In genomic region chr4:32170460-32171192, GRCm38 (mm10) we compare ENCODE assay signal across 11 mouse cellular contexts.
A peak's percentile ranks its signal among the peaks of the same experiment; 100 is the strongest.
DNase-seq lines count a peak whose midpoint lies in the region; ATAC-seq and TF ChIP-seq lines count a peak whose summit lies in the region.
"Had no signal": no experiment of that assay in that cellular context is flagged by ENCODE, and none has a peak within 500 bp of the region (broad histone marks: within the 10 kb centered on the region; RNA-seq: fewer than 3 reads in every experiment).

No protein-coding gene starts in this region.

- no peak for TF ChIP-seq RAD21 in MEL (IDR thresholded peaks at IDR 0.05; ENCODE audit: low read depth, low read length)

- 31% methylated on average over 15 of the region's 15 CpGs for WGBS in heart, embryonic 15.5 days
- 46% methylated on average over 15 of the region's 15 CpGs for WGBS in limb, embryonic 11.5 days
- WGBS in olfactory bulb, adult 2 months, result 65% methylated on average over 15 of the region's 15 CpGs

- no peak for ATAC-seq in heart, embryonic 15.5 days (replicated peaks; ENCODE audit: insufficient number of reproducible peaks, insufficient read depth, low FRiP score, low read depth)
- peak; percentile 56 for ATAC-seq in limb, embryonic 11.5 days (ENCODE audit: insufficient number of reproducible peaks, low FRiP score, low TSS enrichment, low read depth)

- peak; percentile 88 to 96 for TF ChIP-seq EP300 in MEL (IDR thresholded peaks at IDR 0.05; ENCODE audit: low read depth in 1 of 2, low read length in 2 of 2)

- TF ChIP-seq CTCF in MEL (IDR thresholded peaks at IDR 0.05 in 2 of 3, conservative IDR thresholded peaks at IDR 0.05 in 1 of 3; ENCODE audit: control insufficient read depth in 1 of 3, insufficient read depth in 1 of 3, low read depth in 2 of 3, low read length in 3 of 3, poor library complexity in 1 of 3, severe bottlenecking in 1 of 3), result no peak
- TF ChIP-seq CTCF in olfactory bulb, adult 2 months (IDR thresholded peaks at IDR 0.05; ENCODE audit: insufficient read depth, low read depth, low read length), result no peak

- TF ChIP-seq POLR2A in MEL (IDR thresholded peaks at IDR 0.05; ENCODE audit: control insufficient read depth in 1 of 2, insufficient read depth in 1 of 2, low read depth in 1 of 2, low read length in 2 of 2, poor library complexity in 1 of 2), result peak in 1 of 2 experiments; percentile 83; a peak in 2 of 4 replicates
- no peak for TF ChIP-seq POLR2A in olfactory bulb, adult 2 months (IDR thresholded peaks at IDR 0.05; ENCODE audit: insufficient read depth, low read depth, low read length)

- H3K79me2 ChIP-seq in MEL (ENCODE audit: control insufficient read depth, insufficient read depth, low read length, poor library complexity), result peaks cover 2% of the 10 kb centered on the region

- no peaks in the 10 kb centered on the region for H3K9me3 ChIP-seq in heart, embryonic 15.5 days (replicated peaks)
- no peaks in the 10 kb centered on the region for H3K9me3 ChIP-seq in MEL (replicated peaks; ENCODE audit: insufficient read depth, low read length)
- H3K9me3 ChIP-seq in limb, embryonic 11.5 days (ENCODE audit: control insufficient read depth, low read length), result no peaks in the 10 kb centered on the region

- H3K36me3 ChIP-seq in heart, embryonic 15.5 days, result no peaks in the 10 kb centered on the region
- H3K36me3 ChIP-seq in MEL (ENCODE audit: control insufficient read depth in 1 of 2, insufficient read depth in 2 of 2, low read length in 2 of 2), result peaks cover 0 to 19% of the 10 kb centered on the region in 2 experiments; a peak in 2 of 4 replicates
- H3K36me3 ChIP-seq in limb, embryonic 11.5 days (ENCODE audit: control insufficient read depth, insufficient read depth, low read length), result no peaks in the 10 kb centered on the region

- H3K4me2 ChIP-seq in heart, embryonic 15.5 days, result peak overlapping the region; percentile 38
- H3K4me2 ChIP-seq in limb, embryonic 11.5 days (ENCODE audit: low read depth, severe bottlenecking), result no peak overlapping the region

- peaks cover 15% of the 10 kb centered on the region for H3K4me1 ChIP-seq in heart, embryonic 15.5 days (replicated peaks)
- H3K4me1 ChIP-seq in MEL (ENCODE audit: control insufficient read depth in 1 of 2, insufficient read depth in 2 of 2, low read length in 2 of 2), result peaks cover 8 to 32% of the 10 kb centered on the region in 2 experiments
- peaks cover 18% of the 10 kb centered on the region for H3K4me1 ChIP-seq in limb, embryonic 11.5 days (ENCODE audit: control insufficient read depth, insufficient read depth, low read length)
- peaks cover 13% of the 10 kb centered on the region for H3K4me1 ChIP-seq in olfactory bulb, adult 2 months (ENCODE audit: control insufficient read depth, insufficient read depth, low read length)

- DNase-seq in heart, adult 9 months (ENCODE audit: low spot score in 2 of 2), result no peak
- peak; percentile 92 for DNase-seq in MEL (ENCODE audit: low read depth, low spot score)
- no peak for DNase-seq in limb, embryonic 11.5 days (ENCODE audit: low spot score)
- no peak for DNase-seq in right cerebral cortex, postnatal 36 days (ENCODE audit: low spot score in 2 of 2)
- DNase-seq in frontal cortex, adult 2 months (ENCODE audit: extremely low spot score in 1 of 2, low spot score in 1 of 2), result no peak
- no peak for DNase-seq in gastrocnemius, adult 8-10 months (ENCODE audit: low spot score in 2 of 2)
- DNase-seq: gastrocnemius, adult 2 months; right cerebral cortex, adult 18-20 months had no signal

- H3K9ac ChIP-seq in heart, embryonic 15.5 days, result no peak overlapping the region
- peak overlapping the region; percentile 75 for H3K9ac ChIP-seq in MEL (ENCODE audit: control insufficient read depth, low read depth, low read length, poor library complexity, severe bottlenecking)
- no peak overlapping the region for H3K9ac ChIP-seq in limb, embryonic 11.5 days (ENCODE audit: low read length)

- no peak overlapping the region for H3K4me3 ChIP-seq in heart, embryonic 15.5 days
- peak overlapping the region; percentile 51 to 74 for H3K4me3 ChIP-seq in MEL (ENCODE audit: control insufficient read depth in 1 of 2, insufficient read depth in 1 of 2, low read depth in 2 of 2, low read length in 2 of 2)
- H3K4me3 ChIP-seq in limb, embryonic 11.5 days (ENCODE audit: low read depth, low read length), result no peak overlapping the region
- no peak overlapping the region for H3K4me3 ChIP-seq in olfactory bulb, adult 2 months (ENCODE audit: insufficient read depth, low read depth, low read length)
- H3K4me3 ChIP-seq: gastrocnemius, adult 2 months; layer of hippocampus, adult 2 months had no signal

- no peaks in the 10 kb centered on the region for H3K27me3 ChIP-seq in heart, embryonic 15.5 days
- H3K27me3 ChIP-seq in MEL (ENCODE audit: control insufficient read depth in 1 of 2, insufficient read depth in 2 of 2, low read length in 2 of 2), result no peaks in the 10 kb centered on the region
- H3K27me3 ChIP-seq in limb, embryonic 11.5 days (ENCODE audit: control insufficient read depth, insufficient read depth, low read length), result no peaks in the 10 kb centered on the region

- peak overlapping the region; percentile 24 for H3K27ac ChIP-seq in heart, embryonic 15.5 days
- peak overlapping the region; percentile 100 for H3K27ac ChIP-seq in MEL (ENCODE audit: control insufficient read depth, low read depth, low read length)
- H3K27ac ChIP-seq in limb, embryonic 11.5 days (replicated peaks; ENCODE audit: low read depth, low read length), result no peak overlapping the region
- H3K27ac ChIP-seq in olfactory bulb, adult 2 months (ENCODE audit: insufficient read depth, low read depth, low read length), result peak overlapping the region; percentile 67
- H3K27ac ChIP-seq: gastrocnemius, adult 2 months; layer of hippocampus, adult 2 months had no signal

TF ChIP-seq in MEL, 35 proteins besides CTCF, POLR2A, EP300 and RAD21:
- TF ChIP-seq MYB (IDR thresholded peaks at IDR 0.05; ENCODE audit: low read depth, low read length) (peak; percentile 99), ELF1 (IDR thresholded peaks at IDR 0.05; ENCODE audit: low read depth, low read length) (peak; percentile 17; the same call in 1 of the 2 replicates), SIN3A (IDR thresholded peaks at IDR 0.05; ENCODE audit: low read length) (peak; percentile 64; the same call in 1 of the 2 replicates), JUND (IDR thresholded peaks at IDR 0.05; ENCODE audit: low read depth, low read length) (0 out of 2 replicates have a peak, but pooled peaks have one; percentile 33), TBP (IDR thresholded peaks at IDR 0.05; ENCODE audit: low read depth, low read length) (peak; percentile 49; the same call in 1 of the 2 replicates), TAL1 (IDR thresholded peaks at IDR 0.05; ENCODE audit: low read length) (peak; percentile 75), POLR2AphosphoS5 (IDR thresholded peaks at IDR 0.05; ENCODE audit: borderline replicate concordance, low read depth, low read length) (peak; percentile 58; the same call in 1 of the 2 replicates), ZC3H11A (IDR thresholded peaks at IDR 0.05; ENCODE audit: low read depth, low read length) (no peak), RCOR1 (IDR thresholded peaks at IDR 0.05; ENCODE audit: low read depth, low read length) (peak; percentile 34), UBTF (IDR thresholded peaks at IDR 0.05; ENCODE audit: borderline replicate concordance, insufficient read depth, low read depth, low read length) (no peak), BHLHE40 (IDR thresholded peaks at IDR 0.05; ENCODE audit: borderline replicate concordance, low read depth, low read length) (no peak; the same call in 1 of the 2 replicates), CHD2 (IDR thresholded peaks at IDR 0.05; ENCODE audit: low read length) (0 out of 2 replicates have a peak, but pooled peaks have one; percentile 16), GATA1 (IDR thresholded peaks at IDR 0.05; ENCODE audit: low read depth, low read length) (peak; percentile 80), MEF2A (IDR thresholded peaks at IDR 0.05; ENCODE audit: extremely low read depth, insufficient replicate concordance, low read depth, low read length, poor library complexity, severe bottlenecking) (no peak), POLR2AphosphoS2 (IDR thresholded peaks at IDR 0.05; ENCODE audit: low read length) (peak; percentile 47), NRF1 (IDR thresholded peaks at IDR 0.05; ENCODE audit: insufficient read depth, low read depth, low read length, poor library complexity, severe bottlenecking) (no peak), TCF12 (IDR thresholded peaks at IDR 0.05; ENCODE audit: low read depth, low read length) (peak; percentile 73), HCFC1 (IDR thresholded peaks at IDR 0.05; ENCODE audit: low read depth, low read length) (peak; percentile 20; the same call in 1 of the 2 replicates), MXI1 (IDR thresholded peaks at IDR 0.05; ENCODE audit: low read depth, low read length) (peak; percentile 45; the same call in 1 of the 2 replicates), ZNF384 (IDR thresholded peaks at IDR 0.05; ENCODE audit: low read depth, low read length) (peak; percentile 54), ETS1 (IDR thresholded peaks at IDR 0.05; ENCODE audit: low read depth, low read length) (peak; percentile 83)

Comparison
In these comparisons a context has a peak if more than half of its experiments do, and no peak if none do; other contexts are left out.
1. H3K4me3 ChIP-seq: peak in MEL (2 of 2); none in heart, embryonic 15.5 days (single experiment), limb, embryonic 11.5 days (single experiment) and olfactory bulb, adult 2 months (single experiment).